Mouse (Mus musculus) limb, embryonic 10.5 days (tissue): ENCODE results near the gene Hcar2. TPM values are rescaled to one million over a fixed set of nuclear protein-coding genes. Genes with fewer than 3 reads are reported as not detected.

Experiments
- DNase-seq: peaks from one replicate; pipeline ENCODE4 v3.0.0-alpha.2; 2017; ENCODE audit warnings: low spot score
- H3K27ac ChIP-seq: fragments of 300-500 bp; sonication (generic); 2 replicates; pipeline ENCODE4 v1.5.1; 2016; ENCODE audit warnings: mild to moderate bottlenecking
- H3K27me3 ChIP-seq: fragments of 300-500 bp; sonication (generic); 2 replicates; pipeline ENCODE4 v1.6.1; 2016; ENCODE audit warnings: low read depth, mild to moderate bottlenecking; ENCODE audit not compliant: poor library complexity, severe bottlenecking
- H3K36me3 ChIP-seq: fragments of 300-500 bp; sonication (generic); 2 replicates; pipeline ENCODE4 v1.6.1; 2016; ENCODE audit warnings: mild to moderate bottlenecking, moderate library complexity
- H3K4me1 ChIP-seq: fragments of 300-500 bp; sonication (generic); 2 replicates; pipeline ENCODE4 v1.6.1; 2016
- H3K4me3 ChIP-seq: fragments of 300-500 bp; sonication (generic); 2 replicates; pipeline ENCODE4 v1.5.1; 2016; ENCODE audit warnings: mild to moderate bottlenecking, moderate library complexity
- H3K9me3 ChIP-seq: fragments of 300-500 bp; sonication (generic); replicated peaks from 2 replicates; pipeline ENCODE4 v1.6.1; 2016; ENCODE audit warnings: mild to moderate bottlenecking
- whole genome bisulfite sequencing: fragments of 180-500 bp; shearing (Covaris S2); methylation state at CpG from one replicate; pipeline ENCODE4 v1.1.7; 2016; 5-methylcytosine and 5-hydroxymethylcytosine counted together
- polyA plus RNA-seq: library from polyadenylated mRNA; unstranded; fragments of >200 nt; fragmentation: Nextera tagmentation; extraction: Ambion mirVana; gene quantifications from 2 replicates; pipeline ENCODE4 v1.2.1, GENCODE M21; 2016

The Hcar2 gene
- polyA plus RNA-seq, 1 experiment from 2014 or later: not detected

DNA sequence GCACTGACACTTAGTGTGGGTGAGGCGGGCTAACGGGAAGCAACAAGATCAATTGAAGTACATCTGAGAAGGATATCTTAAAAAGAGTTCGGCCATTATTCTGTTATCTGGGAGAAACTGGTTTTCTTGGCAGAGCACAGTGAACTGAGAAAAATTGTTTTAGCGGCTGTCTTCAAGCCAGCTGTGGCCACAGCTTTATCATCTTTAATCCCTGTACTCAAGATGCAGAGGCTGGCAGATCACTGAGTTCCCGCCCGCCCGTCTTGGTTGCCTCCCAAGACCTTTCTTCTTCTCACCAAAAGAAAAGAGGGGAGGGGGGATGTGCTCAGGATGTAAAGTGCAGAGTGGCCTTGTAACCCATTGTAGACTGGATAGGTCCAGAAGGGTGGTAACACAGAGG lies 48.4 kb downstream of the Hcar2 start:
- no peak overlapping the region for H3K4me3 ChIP-seq
- 94% methylated on average over 7 of the region's 7 CpGs for WGBS
- peaks cover 98% of the 10 kb centered on the region for H3K36me3 ChIP-seq
- no peak overlapping the region for H3K27ac ChIP-seq
- no peak for DNase-seq
- no peaks in the 10 kb centered on the region for H3K4me1 ChIP-seq
- no peaks in the 10 kb centered on the region for H3K27me3 ChIP-seq
- no peaks in the 10 kb centered on the region for H3K9me3 ChIP-seq

Other genes with a start within 250 kb of the Hcar2 start
- 46.3 and 48.7 TPM in 2 replicates for gene Clip1, start 180.9 kb downstream of the Hcar2 start, polyA plus RNA-seq
- 98.1 and 111 TPM in 2 replicates for gene Zcchc8, start 144.4 kb downstream of the Hcar2 start, polyA plus RNA-seq
- 113 and 138 TPM in 2 replicates for gene Rsrc2, start 116.1 kb downstream of the Hcar2 start, polyA plus RNA-seq
- gene Kntc1, start 115.8 kb downstream of the Hcar2 start, polyA plus RNA-seq: 45.8 and 48.8 TPM in 2 replicates
- not detected in 2 replicates for gene Hcar1, start 14.5 kb upstream of the Hcar2 start, polyA plus RNA-seq
- gene Denr, start 41.7 kb upstream of the Hcar2 start, polyA plus RNA-seq: 179 and 186 TPM in 2 replicates
- gene Gm43518, start 61.9 kb upstream of the Hcar2 start, polyA plus RNA-seq: 1.3 and 3.2 TPM in 2 replicates
- gene Ccdc62, start 65.2 kb upstream of the Hcar2 start, polyA plus RNA-seq: 4.0 and 6.2 TPM in 2 replicates
- gene Hip1r, start 108.1 kb upstream of the Hcar2 start, polyA plus RNA-seq: 7.1 and 8.3 TPM in 2 replicates
- gene Vps37b, start 166.8 kb upstream of the Hcar2 start, polyA plus RNA-seq: 40.5 and 42.6 TPM in 2 replicates
- 0.13 and 0.55 TPM in 2 replicates for gene Abcb9, start 230.3 kb upstream of the Hcar2 start, polyA plus RNA-seq
- 13.2 and 16.2 TPM in 2 replicates for gene Ogfod2, start 246.8 kb upstream of the Hcar2 start, polyA plus RNA-seq